Mouse (Mus musculus) embryonic stem cell, embryonic (primary cell): Measurements from ENCODE around the gene Gm15446.
"Not testable (repeated sequence)": the region's sequence is repeated elsewhere in the genome, so short reads cannot be mapped to it uniquely, and the experiment has no call there.

ENCODE experiments used
- CTCF ChIA-PET, 4 experiments: fragments of 300-600 bp in 2 of 4; fragments of 350-600 bp in 2 of 4; sonication (Branson Sonifier 250); formaldehyde crosslinking; loops; one replicate each; lab custom pipeline; 2022; ENCODE audit warnings: inconsistent platforms in 2 of 4; lab: Charles Lee
- POLR2A ChIA-PET, 4 experiments: fragments of 300-600 bp in 2 of 4; fragments of 350-600 bp in 2 of 4; sonication (Branson Sonifier 250); formaldehyde crosslinking; loops; one replicate each; lab custom pipeline; 2022; ENCODE audit warnings: antibody characterized with exemption in 4 of 4, inconsistent platforms in 1 of 4; lab: Charles Lee

Gene Gm15446

GRCm38 (mm10) chr5:109923261-109924071 lies at the start of gene Gm15446:
Gm15446 (plus strand) TSS chr5:109923400.
- ChIA-PET POLR2A (interaction anchor here in 3 of 4 experiments (0.5 to 3.3 kb wide), 17 partner anchors 57 to 370 kb away, joined by 3 to 38 read pairs (median 4); partner anchors contain the start of genes Zfp932 (in 2 of the 3), 4930522L14Rik (in 1 of the 3) and Crlf2 (in 1 of the 3)), CTCF (interaction anchor here in 1 of 4 experiments (0.6 kb wide), 1 partner anchor 23 kb away, joined by 3 read pairs; no protein-coding TSS in a partner anchor)

GRCm38 (mm10) chr5:109924129-109924528 lies 929 bp downstream of the Gm15446 start:
- CTCF ChIA-PET: not testable (repeated sequence)
- POLR2A ChIA-PET: interaction anchor here in 3 of 4 experiments (0.5 to 3.3 kb wide), 11 partner anchors 57 to 367 kb away, joined by 3 to 38 read pairs (median 4); partner anchors contain the start of genes 4930522L14Rik (in 1 of the 3), Crlf2 (in 1 of the 3) and Zfp932 (in 1 of the 3)

- CTCF ChIA-PET: no interaction called here
These were observed 1.7 kb downstream of the Gm15446 start for GRCm38 (mm10) chr5:109924936-109925335.

GRCm38 (mm10) chr5:109950281-109950680 lies 27.1 kb downstream of the Gm15446 start:
- POLR2A ChIA-PET: no interaction called here

More at GRCm38 (mm10) chr5:109924936-109925335, 1.7 kb downstream of the Gm15446 start:
- POLR2A ChIA-PET: interaction anchor here in 1 of 4 experiments (2.6 to 3.3 kb wide), 2 partner anchors 58 to 71 kb away, joined by 13 to 38 read pairs; partner anchors contain the start of gene Zfp932

GRCm38 (mm10) chr5:109980743-109981142 lies 57.5 kb downstream of the Gm15446 start:
- CTCF ChIA-PET: interaction anchor here in 2 of 4 experiments (0.6 kb wide), 2 partner anchors 72 to 105 kb away, joined by 3 to 8 read pairs; no protein-coding TSS in a partner anchor
- POLR2A ChIA-PET: interaction anchor here in 2 of 4 experiments (0.8 to 1.2 kb wide), 3 partner anchors 12 to 288 kb away, joined by 3 to 11 read pairs (median 4); no protein-coding TSS in a partner anchor

More at GRCm38 (mm10) chr5:109950281-109950680, 27.1 kb downstream of the Gm15446 start:
- CTCF ChIA-PET: no interaction called here
